Mouse (Mus musculus) brain, embryonic 14.5 days (tissue): ENCODE measurements around the gene Zbtb20.

Experiments used
- CTCF ChIP-seq: fragments of 200-500 bp; IDR thresholded peaks from 2 replicates; pipeline ENCODE4 v1.5.1; 2012; ENCODE audit warnings: inconsistent platforms, mild to moderate bottlenecking, moderate library complexity, borderline replicate concordance; ENCODE audit not compliant: insufficient read depth, insufficient read length; ENCODE audit errors: extremely low read depth
- POLR2A ChIP-seq: fragments of 200-500 bp; IDR thresholded peaks from 2 replicates; pipeline ENCODE4 v1.6.1; 2012; ENCODE audit warnings: mild to moderate bottlenecking, inconsistent platforms, borderline replicate concordance; ENCODE audit not compliant: poor library complexity, insufficient read depth, insufficient read length, severe bottlenecking; ENCODE audit errors: extremely low read depth

- TF ChIP-seq CTCF (no peak), POLR2A (no peak)
Measured at GRCm38 (mm10) chr16:43610375-43610774, 734.7 kb downstream of the Zbtb20 start.
